Mouse (Mus musculus): ENCODE results near the gene Ppm1l. TPM values are rescaled to one million over a fixed set of nuclear protein-coding genes. Genes with fewer than 3 reads are reported as not detected.
"Not testable (repeated sequence)": the region's sequence is repeated elsewhere in the genome, so short reads cannot be mapped to it uniquely, and the experiment has no call there.

Ppm1l gene
- polyA plus RNA-seq, 1 experiment from 2014 or later = 23.9 TPM

DNA sequence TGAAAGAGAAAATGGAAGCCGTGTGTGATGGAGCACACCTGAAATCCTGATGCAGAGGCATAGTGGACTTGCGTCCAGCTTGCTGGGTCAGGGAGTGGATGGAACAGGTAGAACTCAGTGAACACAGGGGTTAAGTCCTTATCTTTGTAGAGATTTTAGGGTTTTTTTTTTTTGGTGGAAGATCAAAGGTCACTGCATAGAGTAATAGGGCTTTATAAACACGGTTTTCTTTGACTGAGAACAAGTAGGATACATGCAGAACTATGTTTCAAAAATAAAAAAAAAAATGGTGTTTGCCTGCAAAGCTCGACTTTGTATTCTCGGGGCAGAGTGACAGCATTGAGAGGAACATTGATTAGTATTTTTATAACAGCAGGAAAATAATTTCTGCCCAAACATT, 75.6 kb downstream of the Ppm1l start:
- no peak for ATAC-seq (ENCODE audit: low FRiP score)
- H3K9ac ChIP-seq = no peak overlapping the region
- H3K4me2 ChIP-seq = no peak overlapping the region
- no peaks in the 10 kb centered on the region for H3K36me3 ChIP-seq
- no peak overlapping the region for H3K4me3 ChIP-seq
- no peaks in the 10 kb centered on the region for H3K4me1 ChIP-seq (replicated peaks)
- no peaks in the 10 kb centered on the region for H3K9me3 ChIP-seq
- H3K27me3 ChIP-seq = no peaks in the 10 kb centered on the region
- H3K27ac ChIP-seq = no peak overlapping the region
- 81% methylated on average over 5 of the region's 5 CpGs for WGBS

DNA sequence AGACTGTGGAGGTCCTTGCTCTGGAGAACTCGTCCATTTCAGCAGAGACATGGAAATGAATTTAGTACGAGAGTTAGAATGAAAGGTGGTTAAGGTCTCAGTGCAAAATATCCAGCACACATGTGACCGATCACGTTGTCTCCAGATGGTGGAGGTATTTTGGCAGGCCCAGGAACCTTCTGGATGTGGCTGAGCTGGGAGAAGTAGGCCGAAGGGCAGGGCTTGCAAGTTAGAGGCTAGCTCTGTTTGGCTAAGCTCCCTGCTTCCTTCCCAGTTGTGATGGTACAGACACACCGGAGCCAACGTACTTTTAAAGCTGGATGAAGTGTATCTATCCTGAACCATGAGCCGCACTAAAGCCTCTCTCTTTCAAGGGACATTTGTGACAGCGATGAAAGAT, 76.4 kb downstream of the Ppm1l start:
- WGBS = 92% methylated on average over 9 of the region's 9 CpGs

DNA sequence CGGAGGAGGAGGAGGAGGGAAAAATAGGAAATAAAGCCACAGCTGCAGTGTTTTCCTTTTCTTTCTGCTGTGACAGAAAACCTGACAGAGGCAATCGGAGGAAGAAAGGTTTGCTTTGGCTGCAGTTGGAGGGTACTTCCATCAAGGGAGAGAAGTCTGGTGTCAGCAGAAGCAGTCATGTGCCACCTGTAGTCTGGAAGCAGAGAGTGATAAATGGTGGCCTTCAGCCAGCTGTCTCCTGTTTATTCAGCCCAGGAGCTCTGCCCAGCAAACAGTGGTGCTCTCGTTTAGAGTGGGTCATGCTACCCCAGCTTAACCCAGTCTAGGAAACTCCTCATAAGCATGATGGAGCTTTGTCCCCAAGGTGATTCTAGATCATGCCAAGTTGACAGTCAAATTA, 77.3 kb downstream of the Ppm1l start:
- H3K4me1 ChIP-seq (replicated peaks) = no peaks in the 10 kb centered on the region
- no peak overlapping the region for H3K4me2 ChIP-seq
- no peak overlapping the region for H3K27ac ChIP-seq
- no peaks in the 10 kb centered on the region for H3K9me3 ChIP-seq
- H3K4me3 ChIP-seq = no peak overlapping the region
- H3K36me3 ChIP-seq = no peaks in the 10 kb centered on the region
- H3K9ac ChIP-seq = no peak overlapping the region
- ATAC-seq (ENCODE audit: low FRiP score) = no peak
- 64% methylated on average over 3 of the region's 3 CpGs for WGBS
- H3K27me3 ChIP-seq = 0 out of 2 replicates have a peak, but pooled peaks cover under 1% of the 10 kb centered on the region

More for the DNA sequence above, 76.4 kb downstream of the Ppm1l start:
- no peak overlapping the region for H3K9ac ChIP-seq
- no peaks in the 10 kb centered on the region for H3K36me3 ChIP-seq
- no peak overlapping the region for H3K4me3 ChIP-seq
- no peaks in the 10 kb centered on the region for H3K4me1 ChIP-seq (replicated peaks)
- no peaks in the 10 kb centered on the region for H3K27me3 ChIP-seq
- H3K4me2 ChIP-seq = no peak overlapping the region
- H3K9me3 ChIP-seq = no peaks in the 10 kb centered on the region
- ATAC-seq (ENCODE audit: low FRiP score) = no peak
- no peak overlapping the region for H3K27ac ChIP-seq

GRCm38 (mm10) chr3:69395084-69395483, 78.4 kb downstream of the Ppm1l start:
- no peak overlapping the region for H3K4me3 ChIP-seq
- H3K4me1 ChIP-seq (replicated peaks) = no peaks in the 10 kb centered on the region
- H3K9me3 ChIP-seq = no peaks in the 10 kb centered on the region
- no peak for ATAC-seq (ENCODE audit: low FRiP score)
- H3K9ac ChIP-seq = no peak overlapping the region
- H3K27me3 ChIP-seq = peaks cover 11% of the 10 kb centered on the region; the same call in 1 of the 2 replicates
- no peak overlapping the region for H3K27ac ChIP-seq
- no peaks in the 10 kb centered on the region for H3K36me3 ChIP-seq
- 86% methylated on average over 5 of the region's 5 CpGs for WGBS
- no peak overlapping the region for H3K4me2 ChIP-seq

GRCm38 (mm10) chr3:69397733-69398132, 81.1 kb downstream of the Ppm1l start:
- H3K36me3 ChIP-seq = no peaks in the 10 kb centered on the region
- peaks cover 35% of the 10 kb centered on the region for H3K27me3 ChIP-seq
- ATAC-seq (ENCODE audit: low FRiP score) = no peak
- H3K4me1 ChIP-seq (replicated peaks) = no peaks in the 10 kb centered on the region
- H3K9me3 ChIP-seq = no peaks in the 10 kb centered on the region
- no peak overlapping the region for H3K9ac ChIP-seq
- H3K4me2 ChIP-seq = no peak overlapping the region
- H3K27ac ChIP-seq = no peak overlapping the region
- 62% methylated on average over 5 of the region's 5 CpGs for whole genome bisulfite sequencing
- H3K4me3 ChIP-seq = no peak overlapping the region

DNA sequence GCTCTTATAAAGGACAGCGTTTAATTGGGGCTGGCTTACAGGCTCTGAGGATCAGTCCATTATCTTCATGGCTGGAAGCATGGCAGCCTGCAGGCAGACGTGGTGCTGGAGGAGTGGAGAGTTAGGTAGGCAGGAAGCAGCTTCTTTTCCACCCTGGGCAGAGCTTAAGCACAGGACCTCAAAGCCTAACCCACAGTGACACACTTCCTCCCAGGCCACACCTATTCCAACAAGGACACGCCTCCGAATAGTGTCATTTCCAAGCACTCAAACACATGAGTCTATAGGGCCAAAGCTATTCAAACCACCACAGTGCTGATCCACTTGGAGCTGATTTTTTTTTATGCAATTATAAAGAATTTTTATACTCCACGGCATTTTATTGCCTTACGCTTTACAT, 82.7 kb downstream of the Ppm1l start:
- WGBS = 85% methylated on average over 6 of the region's 6 CpGs
- Histone ChIP-seq H3K9ac (no peak overlapping the region), H3K4me2 (no peak overlapping the region), H3K4me1 (replicated peaks) (no peaks in the 10 kb centered on the region), H3K27ac (no peak overlapping the region), H3K9me3 (no peaks in the 10 kb centered on the region), H3K4me3 (no peak overlapping the region), H3K27me3 (peaks cover 49% of the 10 kb centered on the region), H3K36me3 (no peaks in the 10 kb centered on the region)
- ATAC-seq (ENCODE audit: low FRiP score) = no peak

DNA sequence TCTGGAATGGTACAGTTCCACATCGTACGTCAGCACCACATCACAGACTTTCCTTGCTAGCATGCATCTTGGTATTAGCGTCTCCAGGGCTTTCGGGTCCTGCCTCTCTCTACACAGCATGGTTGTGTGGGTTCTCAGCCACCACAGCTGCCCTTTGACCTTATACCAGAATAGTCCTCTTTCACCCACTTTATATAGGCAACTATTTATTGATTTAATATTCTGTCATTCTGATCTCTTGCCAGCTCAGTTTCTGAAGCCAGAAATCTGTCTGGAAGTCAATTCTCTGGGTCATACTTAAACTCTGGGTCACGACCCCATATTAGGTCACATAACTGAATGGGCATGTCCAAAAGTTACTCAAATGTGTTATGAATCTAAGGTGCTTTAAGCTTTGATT, 86.5 kb downstream of the Ppm1l start:
- Histone ChIP-seq H3K36me3 (no peaks in the 10 kb centered on the region), H3K4me1 (replicated peaks) (0 out of 2 replicates have a peak, but pooled peaks cover 4% of the 10 kb centered on the region), H3K4me3 (no peak overlapping the region), H3K4me2 (no peak overlapping the region), H3K27ac (no peak overlapping the region), H3K9ac (no peak overlapping the region), H3K27me3 (peaks cover 73% of the 10 kb centered on the region), H3K9me3 (no peaks in the 10 kb centered on the region)
- 88% methylated on average over 5 of the region's 5 CpGs for WGBS
- no peak for ATAC-seq (ENCODE audit: low FRiP score)

- Histone ChIP-seq H3K4me1 (replicated peaks) (peaks cover 10% of the 10 kb centered on the region), H3K4me3 (no peak overlapping the region), H3K27ac (no peak overlapping the region), H3K9me3 (no peaks in the 10 kb centered on the region), H3K36me3 (no peaks in the 10 kb centered on the region), H3K4me2 (no peak overlapping the region), H3K9ac (no peak overlapping the region), H3K27me3 (peaks cover 74% of the 10 kb centered on the region)
- peak; percentile 89 for ATAC-seq (ENCODE audit: low FRiP score)
- 22% methylated on average over 5 of the region's 5 CpGs for WGBS
These were observed 89.7 kb downstream of the Ppm1l start for GRCm38 (mm10) chr3:69406210-69406895.

DNA sequence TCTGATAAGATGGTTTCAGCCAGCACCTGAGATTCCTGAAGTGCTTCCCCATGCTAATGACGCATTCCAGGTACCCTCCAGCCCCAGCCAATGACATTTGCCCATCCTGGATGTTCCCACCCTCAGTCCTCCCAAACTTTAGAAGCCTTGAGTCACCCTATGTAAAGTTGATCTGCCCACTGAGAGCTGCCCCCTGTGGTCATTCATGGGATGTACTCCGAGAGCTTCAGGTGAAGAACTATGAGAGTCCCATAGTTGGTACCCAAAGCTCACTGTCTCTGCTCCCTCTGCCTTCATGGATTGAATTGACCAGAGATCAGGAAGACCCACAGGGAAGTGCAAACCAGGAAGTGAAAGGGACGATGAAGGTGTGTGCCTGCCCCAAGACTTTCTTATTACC, 91.4 kb downstream of the Ppm1l start:
- Histone ChIP-seq H3K36me3 (no peaks in the 10 kb centered on the region), H3K9me3 (no peaks in the 10 kb centered on the region), H3K27ac (no peak overlapping the region), H3K4me2 (no peak overlapping the region), H3K4me3 (no peak overlapping the region), H3K4me1 (replicated peaks) (peaks cover 17% of the 10 kb centered on the region), H3K27me3 (peaks cover 62% of the 10 kb centered on the region), H3K9ac (no peak overlapping the region)
- 88% methylated on average over 3 of the region's 3 CpGs for WGBS
- no peak for ATAC-seq (ENCODE audit: low FRiP score)

DNA sequence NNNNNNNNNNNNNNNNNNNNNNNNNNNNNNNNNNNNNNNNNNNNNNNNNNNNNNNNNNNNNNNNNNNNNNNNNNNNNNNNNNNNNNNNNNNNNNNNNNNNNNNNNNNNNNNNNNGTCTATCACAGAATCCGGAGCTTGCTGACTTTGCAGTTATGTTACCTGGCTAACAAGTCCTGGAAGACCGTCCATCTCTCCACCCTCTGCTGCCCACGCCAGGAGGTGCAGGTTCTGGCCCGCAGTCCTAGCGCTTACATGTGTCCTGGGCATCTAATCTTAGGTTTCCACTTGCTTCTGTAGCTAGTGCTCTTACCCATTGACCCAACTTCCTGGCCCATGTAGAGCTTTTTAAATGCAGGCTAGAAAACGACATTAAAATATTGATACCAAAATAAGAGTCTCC, 99.5 kb downstream of the Ppm1l start:
- no peaks in the 10 kb centered on the region for H3K9me3 ChIP-seq
- 90% methylated on average over 6 of the region's 6 CpGs for WGBS
- no peak overlapping the region for H3K4me2 ChIP-seq

DNA sequence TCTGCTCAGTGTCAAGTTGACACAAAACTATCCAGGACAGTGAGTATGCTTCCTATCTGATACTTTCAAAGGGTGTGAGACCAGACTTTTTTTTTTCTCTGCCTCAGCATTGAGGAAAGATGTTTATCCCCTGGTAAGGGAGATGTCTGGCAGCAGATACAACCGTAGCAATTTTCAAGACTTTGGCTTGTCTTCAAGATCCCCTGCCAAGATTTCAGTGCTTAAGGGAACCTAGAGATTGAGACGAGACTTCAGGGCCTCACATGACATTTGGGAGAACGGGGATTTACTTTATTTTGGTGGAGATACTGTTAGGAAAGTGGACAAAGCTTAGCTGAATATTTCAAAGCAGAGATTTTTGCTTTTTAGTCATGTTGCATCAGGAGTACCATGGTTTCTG, 106.1 kb downstream of the Ppm1l start:
- Histone ChIP-seq H3K9ac (no peak overlapping the region), H3K4me2 (no peak overlapping the region), H3K36me3 (no peaks in the 10 kb centered on the region), H3K4me1 (replicated peaks) (peaks cover under 1% of the 10 kb centered on the region), H3K4me3 (no peak overlapping the region), H3K27ac (no peak overlapping the region), H3K27me3 (no peaks in the 10 kb centered on the region), H3K9me3 (no peaks in the 10 kb centered on the region)
- 80% methylated on average over 3 of the region's 3 CpGs for WGBS
- no peak for ATAC-seq (ENCODE audit: low FRiP score)

More for the DNA sequence above, 99.5 kb downstream of the Ppm1l start:
- Histone ChIP-seq H3K9ac (no peak overlapping the region), H3K4me1 (replicated peaks) (peaks cover 7% of the 10 kb centered on the region), H3K27ac (no peak overlapping the region), H3K36me3 (no peaks in the 10 kb centered on the region), H3K4me3 (no peak overlapping the region), H3K27me3 (peaks cover 23% of the 10 kb centered on the region)
- no peak for ATAC-seq (ENCODE audit: low FRiP score)

GRCm38 (mm10) chr3:69423371-69423770, 106.7 kb downstream of the Ppm1l start:
- Histone ChIP-seq H3K4me2 (no peak overlapping the region), H3K4me3 (no peak overlapping the region), H3K27ac (no peak overlapping the region), H3K4me1 (replicated peaks) (peaks cover 7% of the 10 kb centered on the region), H3K36me3 (no peaks in the 10 kb centered on the region), H3K27me3 (no peaks in the 10 kb centered on the region), H3K9ac (no peak overlapping the region), H3K9me3 (no peaks in the 10 kb centered on the region)
- no peak for ATAC-seq (ENCODE audit: low FRiP score)
- 69% methylated on average over 4 of the region's 4 CpGs for WGBS

DNA sequence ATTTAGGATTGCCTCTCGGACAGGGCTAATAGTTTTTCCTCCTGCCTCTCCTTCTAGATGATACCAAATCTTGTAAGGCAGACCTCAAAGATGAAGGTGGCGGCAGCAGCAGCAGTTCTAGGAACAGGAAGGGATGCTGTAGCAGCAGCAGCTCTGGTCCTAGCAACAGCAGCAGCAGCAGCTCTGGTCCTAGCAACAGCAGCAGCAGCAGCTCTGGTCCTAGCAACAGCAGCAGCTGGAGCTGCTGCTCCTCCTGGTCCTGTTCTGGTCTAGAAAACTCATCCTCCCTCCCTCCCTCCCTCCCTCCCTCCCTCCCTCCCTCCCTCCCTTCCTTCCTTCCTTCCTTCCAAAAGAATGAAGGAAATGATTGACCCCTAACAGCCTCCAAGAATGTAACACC, 108.1 kb downstream of the Ppm1l start:
- ATAC-seq (ENCODE audit: low FRiP score); H3K36me3 ChIP-seq; H3K27ac ChIP-seq; H3K4me3 ChIP-seq; H3K9ac ChIP-seq; H3K27me3 ChIP-seq; H3K4me2 ChIP-seq; H3K9me3 ChIP-seq; H3K4me1 ChIP-seq (replicated peaks): not testable (repeated sequence)
- WGBS = 79% methylated on average over 2 of the region's 2 CpGs
